Mouse (Mus musculus): ENCODE measurements around the gene Olfr433. TPM values are rescaled to one million over a fixed set of nuclear protein-coding genes. Genes with fewer than 3 reads are reported as not detected.

Gene Olfr433
- total and polyA plus RNA-seq, 3 experiments = not detected

- Histone ChIP-seq H3K27me3 (ENCODE audit: control insufficient read depth in 1 of 2, insufficient read depth in 2 of 2, low read length in 2 of 2) (no peaks in the 10 kb centered on the region), H3K9me3 (replicated peaks; ENCODE audit: insufficient read depth, low read length) (no peaks in the 10 kb centered on the region), H3K9ac (ENCODE audit: control insufficient read depth, low read depth, low read length, poor library complexity, severe bottlenecking) (no peak within 1 kb of the TSS), H3K79me2 (ENCODE audit: control insufficient read depth, insufficient read depth, low read length, poor library complexity) (no peaks in the 10 kb centered on the region), H3K27ac (ENCODE audit: control insufficient read depth, low read depth, low read length) (no peak within 1 kb of the TSS), H3K36me3 (ENCODE audit: control insufficient read depth in 1 of 2, insufficient read depth in 2 of 2, low read length in 2 of 2) (no peaks in the 10 kb centered on the region), H3K4me3 (ENCODE audit: control insufficient read depth in 1 of 2, insufficient read depth in 1 of 2, low read depth in 2 of 2, low read length in 2 of 2) (no peak within 1 kb of the TSS), H3K4me1 (ENCODE audit: control insufficient read depth in 1 of 2, insufficient read depth in 2 of 2, low read length in 2 of 2) (no peaks in the 10 kb centered on the region)
- DNase-seq (ENCODE audit: low read depth, low spot score) = no peak
- TF ChIP-seq KAT2A (conservative IDR thresholded peaks at IDR 0.05; ENCODE audit: low read depth, low read length) (no peak), POLR2AphosphoS5 (IDR thresholded peaks at IDR 0.05; ENCODE audit: borderline replicate concordance, low read depth, low read length) (no peak), ETS1 (IDR thresholded peaks at IDR 0.05; ENCODE audit: low read depth, low read length) (no peak)
These were observed 43.5 kb downstream of the Olfr433 start, which contains the start of gene Olfr429 for GRCm38 (mm10) chr1:174084031-174084430. Olfr429 (plus strand) TSS chr1:174084331.

Other genes starting within 250 kb of the Olfr433 start
- gene Ifi211, start 127.7 kb upstream of the Olfr433 start, total RNA-seq (2012; rRNA removed) = not detected in 2 replicates
- gene Ifi211, start 127.7 kb upstream of the Olfr433 start, polyA plus RNA-seq (2012; ENCODE audit: insufficient read depth in 1 of 2, insufficient read length in 2 of 2, low read depth in 1 of 2, low replicate concordance in 2 of 2, missing spikeins in 1 of 2) = not detected
- not detected in 2 replicates for gene Mndal, start 98.2 kb upstream of the Olfr433 start, total RNA-seq (2012; rRNA removed)
- gene Mndal, start 98.2 kb upstream of the Olfr433 start, polyA plus RNA-seq (2012; ENCODE audit: insufficient read depth in 1 of 2, insufficient read length in 2 of 2, low read depth in 1 of 2, low replicate concordance in 2 of 2, missing spikeins in 1 of 2) = not detected
- gene Ifi203, start 98.0 kb upstream of the Olfr433 start, total RNA-seq (2012; rRNA removed) = 0.08 and 0.10 TPM in 2 replicates
- gene Ifi203, start 98.0 kb upstream of the Olfr433 start, polyA plus RNA-seq (2012; ENCODE audit: insufficient read depth in 1 of 2, insufficient read length in 2 of 2, low read depth in 1 of 2, low replicate concordance in 2 of 2, missing spikeins in 1 of 2) = under 1 TPM in 1 of 2 experiments, not detected in 1; 0.25 TPM
- not detected in 2 replicates for gene Ifi202b, start 58.0 kb upstream of the Olfr433 start, total RNA-seq (2012; rRNA removed)
- gene Ifi202b, start 58.0 kb upstream of the Olfr433 start, polyA plus RNA-seq (2012; ENCODE audit: insufficient read depth in 1 of 2, insufficient read length in 2 of 2, low read depth in 1 of 2, low replicate concordance in 2 of 2, missing spikeins in 1 of 2) = not detected
- not detected in 2 replicates for gene Ifi205, start 8.9 kb upstream of the Olfr433 start, total RNA-seq (2012; rRNA removed)
- not detected for gene Ifi205, start 8.9 kb upstream of the Olfr433 start, polyA plus RNA-seq (2012; ENCODE audit: insufficient read depth in 1 of 2, insufficient read length in 2 of 2, low read depth in 1 of 2, low replicate concordance in 2 of 2, missing spikeins in 1 of 2)
- not detected in 2 replicates for gene Olfr432, start 8.5 kb downstream of the Olfr433 start, total RNA-seq (2012; rRNA removed)
- not detected for gene Olfr432, start 8.5 kb downstream of the Olfr433 start, polyA plus RNA-seq (2012; ENCODE audit: insufficient read depth in 1 of 2, insufficient read length in 2 of 2, low read depth in 1 of 2, low replicate concordance in 2 of 2, missing spikeins in 1 of 2)
- gene Olfr430, start 25.9 kb downstream of the Olfr433 start, total RNA-seq (2012; rRNA removed) = not detected in 2 replicates
- gene Olfr430, start 25.9 kb downstream of the Olfr433 start, polyA plus RNA-seq (2012; ENCODE audit: insufficient read depth in 1 of 2, insufficient read length in 2 of 2, low read depth in 1 of 2, low replicate concordance in 2 of 2, missing spikeins in 1 of 2) = not detected
- gene Olfr429, start 43.6 kb downstream of the Olfr433 start, total RNA-seq (2012; rRNA removed) = not detected in 2 replicates
- not detected for gene Olfr429, start 43.6 kb downstream of the Olfr433 start, polyA plus RNA-seq (2012; ENCODE audit: insufficient read depth in 1 of 2, insufficient read length in 2 of 2, low read depth in 1 of 2, low replicate concordance in 2 of 2, missing spikeins in 1 of 2)
- gene Olfr427, start 56.2 kb downstream of the Olfr433 start, total RNA-seq (2012; rRNA removed) = not detected in 2 replicates
- gene Olfr427, start 56.2 kb downstream of the Olfr433 start, polyA plus RNA-seq (2012; ENCODE audit: insufficient read depth in 1 of 2, insufficient read length in 2 of 2, low read depth in 1 of 2, low replicate concordance in 2 of 2, missing spikeins in 1 of 2) = not detected
- gene Olfr231, start 80.5 kb downstream of the Olfr433 start, total RNA-seq (2012; rRNA removed) = not detected in 2 replicates
- not detected for gene Olfr231, start 80.5 kb downstream of the Olfr433 start, polyA plus RNA-seq (2012; ENCODE audit: insufficient read depth in 1 of 2, insufficient read length in 2 of 2, low read depth in 1 of 2, low replicate concordance in 2 of 2, missing spikeins in 1 of 2)
- not detected in 2 replicates for gene Olfr424, start 90.8 kb downstream of the Olfr433 start, total RNA-seq (2012; rRNA removed)
- gene Olfr424, start 90.8 kb downstream of the Olfr433 start, polyA plus RNA-seq (2012; ENCODE audit: insufficient read depth in 1 of 2, insufficient read length in 2 of 2, low read depth in 1 of 2, low replicate concordance in 2 of 2, missing spikeins in 1 of 2) = not detected
- not detected in 2 replicates for gene Olfr420, start 114.9 kb downstream of the Olfr433 start, total RNA-seq (2012; rRNA removed)
- gene Olfr420, start 114.9 kb downstream of the Olfr433 start, polyA plus RNA-seq (2012; ENCODE audit: insufficient read depth in 1 of 2, insufficient read length in 2 of 2, low read depth in 1 of 2, low replicate concordance in 2 of 2, missing spikeins in 1 of 2) = not detected
- gene Spta1, start 132.1 kb downstream of the Olfr433 start, total RNA-seq (2012; rRNA removed) = 39.1 and 43.5 TPM in 2 replicates
- gene Spta1, start 132.1 kb downstream of the Olfr433 start, polyA plus RNA-seq (2012; ENCODE audit: insufficient read depth in 1 of 2, insufficient read length in 2 of 2, low read depth in 1 of 2, low replicate concordance in 2 of 2, missing spikeins in 1 of 2) = 10 to 100 TPM; 46.1 to 98.0 TPM
- gene Olfr419, start 211.4 kb downstream of the Olfr433 start, total RNA-seq (2012; rRNA removed) = not detected in 2 replicates
- under 1 TPM in 1 of 2 experiments, not detected in 1; 0.31 TPM for gene Olfr419, start 211.4 kb downstream of the Olfr433 start, polyA plus RNA-seq (2012; ENCODE audit: insufficient read depth in 1 of 2, insufficient read length in 2 of 2, low read depth in 1 of 2, low replicate concordance in 2 of 2, missing spikeins in 1 of 2)

All from MEL (cell line).